Mouse (Mus musculus) neural tube, embryonic 15.5 days (tissue): Measurements from ENCODE around the gene Fam222a. TPM values are rescaled to one million over a fixed set of nuclear protein-coding genes. Genes with fewer than 3 reads are reported as not detected.
A peak's percentile ranks its signal among the peaks of the same experiment; 100 is the strongest.

Experiments used
- ATAC-seq: fragments of 200-750 bp; cut with Nextera tagmentation; 2 replicates; pipeline ENCODE4 v1.8.0; 2017; ENCODE audit warnings: mild to moderate bottlenecking, moderate TSS enrichment, moderate library complexity; ENCODE audit not compliant: low FRiP score
- H3K27ac ChIP-seq: fragments of 300-500 bp; sonication (generic); replicated peaks from 2 replicates; pipeline ENCODE4 v1.5.1; 2015; ENCODE audit warnings: mild to moderate bottlenecking, inconsistent platforms
- H3K27me3 ChIP-seq: fragments of 300-500 bp; sonication (generic); replicated peaks from 2 replicates; pipeline ENCODE4 v1.6.1; 2015; ENCODE audit warnings: inconsistent platforms
- H3K36me3 ChIP-seq: fragments of 300-500 bp; sonication (generic); 2 replicates; pipeline ENCODE4 v1.6.1; 2015; ENCODE audit warnings: inconsistent platforms
- H3K4me1 ChIP-seq: fragments of 300-500 bp; sonication (generic); 2 replicates; pipeline ENCODE4 v1.6.1; 2015; ENCODE audit warnings: inconsistent platforms
- H3K4me2 ChIP-seq: fragments of 300-500 bp; sonication (generic); 2 replicates; pipeline ENCODE4 v1.6.1; 2015; ENCODE audit warnings: inconsistent platforms, mild to moderate bottlenecking, moderate library complexity
- H3K4me3 ChIP-seq: fragments of 300-500 bp; sonication (generic); replicated peaks from 2 replicates; pipeline ENCODE4 v1.5.1; 2015; ENCODE audit warnings: mild to moderate bottlenecking, inconsistent platforms
- H3K9ac ChIP-seq: fragments of 300-500 bp; sonication (generic); replicated peaks from 2 replicates; pipeline ENCODE4 v1.6.1; 2015; ENCODE audit warnings: mild to moderate bottlenecking, inconsistent platforms
- H3K9me3 ChIP-seq: fragments of 300-500 bp; sonication (generic); replicated peaks from 2 replicates; pipeline ENCODE4 v1.6.1; 2016; ENCODE audit warnings: inconsistent platforms
- WGBS: fragments of 180-500 bp; shearing (Covaris S2); methylation state at CpG from one replicate; pipeline ENCODE4 v1.1.7; 2015; ENCODE audit warnings: mixed read lengths; 5-methylcytosine and 5-hydroxymethylcytosine counted together
- polyA plus RNA-seq: library from polyadenylated mRNA; unstranded; fragments of >200 nt; fragmentation: Nextera tagmentation; extraction: Ambion mirVana; gene quantifications from 2 replicates; pipeline ENCODE4 v1.2.1, GENCODE M21; 2015

Gene Fam222a
- polyA plus RNA-seq, 1 experiment from 2014 or later = 4.7 TPM

GRCm38 (mm10) chr5:114587908-114588307, 20.1 kb downstream of the Fam222a start:
- H3K27me3 ChIP-seq = no peaks in the 10 kb centered on the region
- 0 out of 2 replicates have a peak overlapping the region, but pooled peaks have one; percentile 60 for H3K27ac ChIP-seq
- ATAC-seq = no peak
- H3K4me1 ChIP-seq = peaks cover 92% of the 10 kb centered on the region
- H3K4me2 ChIP-seq = no peak overlapping the region
- 54% methylated on average over 9 of the region's 9 CpGs for WGBS
- no peaks in the 10 kb centered on the region for H3K9me3 ChIP-seq
- H3K9ac ChIP-seq = no peak overlapping the region
- no peaks in the 10 kb centered on the region for H3K36me3 ChIP-seq
- no peak overlapping the region for H3K4me3 ChIP-seq

GRCm38 (mm10) chr5:114588416-114588815, 20.6 kb downstream of the Fam222a start:
- no peaks in the 10 kb centered on the region for H3K9me3 ChIP-seq
- peaks cover 93% of the 10 kb centered on the region for H3K4me1 ChIP-seq
- H3K27me3 ChIP-seq = no peaks in the 10 kb centered on the region
- 0 out of 2 replicates have a peak overlapping the region, but pooled peaks have one; percentile 60 for H3K27ac ChIP-seq
- H3K36me3 ChIP-seq = no peaks in the 10 kb centered on the region
- no peak overlapping the region for H3K4me3 ChIP-seq
- WGBS = 50% methylated on average over 10 of the region's 10 CpGs
- H3K4me2 ChIP-seq = no peak overlapping the region
- no peak for ATAC-seq
- H3K9ac ChIP-seq = no peak overlapping the region; the same call in 1 of the 2 replicates

- H3K4me1 ChIP-seq = peaks cover 93% of the 10 kb centered on the region
- H3K4me2 ChIP-seq = no peak overlapping the region
- H3K9me3 ChIP-seq = no peaks in the 10 kb centered on the region
- whole genome bisulfite sequencing = 29% methylated on average over 6 of the region's 6 CpGs
- peak; percentile 11; the same call in 1 of the 2 replicates for ATAC-seq
- H3K27me3 ChIP-seq = no peaks in the 10 kb centered on the region
- H3K27ac ChIP-seq = 0 out of 2 replicates have a peak overlapping the region, but pooled peaks have one; percentile 60
- H3K36me3 ChIP-seq = no peaks in the 10 kb centered on the region
- H3K4me3 ChIP-seq = no peak overlapping the region
- H3K9ac ChIP-seq = no peak overlapping the region; the same call in 1 of the 2 replicates
These were observed 21.2 kb downstream of the Fam222a start for GRCm38 (mm10) chr5:114589026-114589425.

- WGBS = 36% methylated on average over 2 of the region's 2 CpGs
- Histone ChIP-seq H3K27ac (peak overlapping the region; percentile 48; the same call in 1 of the 2 replicates), H3K9ac (no peak overlapping the region), H3K27me3 (no peaks in the 10 kb centered on the region), H3K4me3 (no peak overlapping the region), H3K4me2 (no peak overlapping the region), H3K9me3 (no peaks in the 10 kb centered on the region), H3K36me3 (no peaks in the 10 kb centered on the region), H3K4me1 (peaks cover 93% of the 10 kb centered on the region)
- no peak for ATAC-seq
These were observed 21.6 kb downstream of the Fam222a start for GRCm38 (mm10) chr5:114589454-114589853.

GRCm38 (mm10) chr5:114590043-114590913, 22.5 kb downstream of the Fam222a start:
- no peak overlapping the region for H3K9ac ChIP-seq
- H3K27me3 ChIP-seq = no peaks in the 10 kb centered on the region
- WGBS = 73% methylated on average over 17 of the region's 17 CpGs
- H3K4me1 ChIP-seq = peaks cover 86% of the 10 kb centered on the region
- no peak overlapping the region for H3K4me2 ChIP-seq
- no peak for ATAC-seq
- no peaks in the 10 kb centered on the region for H3K9me3 ChIP-seq
- no peak overlapping the region for H3K4me3 ChIP-seq
- H3K36me3 ChIP-seq = 0 out of 2 replicates have a peak, but pooled peaks cover 5% of the 10 kb centered on the region
- no peak overlapping the region for H3K27ac ChIP-seq

- Histone ChIP-seq H3K36me3 (0 out of 2 replicates have a peak, but pooled peaks cover 5% of the 10 kb centered on the region), H3K4me2 (no peak overlapping the region), H3K4me3 (no peak overlapping the region), H3K9ac (no peak overlapping the region), H3K9me3 (no peaks in the 10 kb centered on the region), H3K27ac (no peak overlapping the region; the same call in 1 of the 2 replicates), H3K27me3 (no peaks in the 10 kb centered on the region), H3K4me1 (peaks cover 79% of the 10 kb centered on the region)
- WGBS = 35% methylated on average over 15 of the region's 15 CpGs
- ATAC-seq = no peak
These were observed 23.3 kb downstream of the Fam222a start for GRCm38 (mm10) chr5:114591151-114591561.

GRCm38 (mm10) chr5:114592463-114593160, 24.8 kb downstream of the Fam222a start:
- H3K4me2 ChIP-seq = peak overlapping the region; percentile 9; the same call in 1 of the 2 replicates

GRCm38 (mm10) chr5:114593161-114593821, 25.5 kb downstream of the Fam222a start:
- ATAC-seq = no peak
- H3K36me3 ChIP-seq = 0 out of 2 replicates have a peak, but pooled peaks cover 5% of the 10 kb centered on the region
- no peaks in the 10 kb centered on the region for H3K9me3 ChIP-seq
- 49% methylated on average over 12 of the region's 12 CpGs for WGBS
- H3K4me1 ChIP-seq = peaks cover 82% of the 10 kb centered on the region
- no peak overlapping the region for H3K4me3 ChIP-seq
- H3K27ac ChIP-seq = peak overlapping the region; percentile 76
- no peaks in the 10 kb centered on the region for H3K27me3 ChIP-seq
- peak overlapping the region; percentile 9 for H3K4me2 ChIP-seq
- 0 out of 2 replicates have a peak overlapping the region, but pooled peaks have one; percentile 11 for H3K9ac ChIP-seq

More at GRCm38 (mm10) chr5:114592463-114593160, 24.8 kb downstream of the Fam222a start:
- WGBS = 23% methylated on average over 19 of the region's 19 CpGs
- Histone ChIP-seq H3K36me3 (0 out of 2 replicates have a peak, but pooled peaks cover 5% of the 10 kb centered on the region), H3K4me3 (no peak overlapping the region), H3K4me1 (peaks cover 87% of the 10 kb centered on the region), H3K27ac (peak overlapping the region; percentile 76), H3K27me3 (no peaks in the 10 kb centered on the region), H3K9ac (no peak overlapping the region), H3K9me3 (no peaks in the 10 kb centered on the region)
- ATAC-seq = 0 out of 2 replicates have a peak, but pooled peaks have one; percentile 10

- Histone ChIP-seq H3K27ac (peak overlapping the region; percentile 76; the same call in 1 of the 2 replicates), H3K4me2 (no peak overlapping the region), H3K4me3 (no peak overlapping the region), H3K36me3 (0 out of 2 replicates have a peak, but pooled peaks cover 5% of the 10 kb centered on the region), H3K4me1 (peaks cover 75% of the 10 kb centered on the region), H3K9me3 (no peaks in the 10 kb centered on the region), H3K27me3 (no peaks in the 10 kb centered on the region), H3K9ac (no peak overlapping the region)
- 90% methylated on average over 5 of the region's 5 CpGs for WGBS
- ATAC-seq = no peak
These were observed 26.1 kb downstream of the Fam222a start for GRCm38 (mm10) chr5:114593949-114594348.

GRCm38 (mm10) chr5:114594741-114595241, 27.0 kb downstream of the Fam222a start:
- H3K27ac ChIP-seq = no peak overlapping the region; the same call in 1 of the 2 replicates
- H3K9ac ChIP-seq = no peak overlapping the region
- no peak for ATAC-seq
- H3K36me3 ChIP-seq = 0 out of 2 replicates have a peak, but pooled peaks cover 5% of the 10 kb centered on the region
- H3K4me3 ChIP-seq = no peak overlapping the region
- H3K4me2 ChIP-seq = no peak overlapping the region
- 80% methylated on average over 15 of the region's 15 CpGs for WGBS
- no peaks in the 10 kb centered on the region for H3K9me3 ChIP-seq
- H3K27me3 ChIP-seq = no peaks in the 10 kb centered on the region
- peaks cover 67% of the 10 kb centered on the region for H3K4me1 ChIP-seq

GRCm38 (mm10) chr5:114596604-114597003, 28.8 kb downstream of the Fam222a start:
- Histone ChIP-seq H3K4me2 (no peak overlapping the region; the same call in 1 of the 2 replicates), H3K36me3 (0 out of 2 replicates have a peak, but pooled peaks cover 5% of the 10 kb centered on the region), H3K4me3 (no peak overlapping the region), H3K9ac (no peak overlapping the region), H3K9me3 (no peaks in the 10 kb centered on the region), H3K4me1 (peaks cover 48% of the 10 kb centered on the region), H3K27ac (peak overlapping the region; percentile 20), H3K27me3 (no peaks in the 10 kb centered on the region)
- no peak for ATAC-seq
- 22% methylated on average over 10 of the region's 10 CpGs for WGBS
